Mouse (Mus musculus) gastrocnemius, adult 8-10 months (tissue): Measurements from ENCODE around the gene Paqr6. TPM values are rescaled to one million over a fixed set of nuclear protein-coding genes. Genes with fewer than 3 reads are reported as not detected.

Experiments
- DNase-seq, 2 experiments: peaks; one replicate each; pipeline ENCODE4 v3.0.0; 2022; ENCODE audit warnings: low spot score in 2 of 2
- total RNA-seq, 4 experiments: library from RNA; stranded (reverse); gene quantifications; 2 replicates each; pipeline ENCODE4 v1.2.4; 2022

Paqr6 gene
- total RNA-seq = under 1 TPM; 0.15 to 0.94 (median 0.56) TPM

GRCm38 (mm10) chr3:88364337-88364736, at the start of gene Paqr6:
Paqr6 (plus strand) TSS chr3:88364584.
- DNase-seq = peak; percentile 53 to 66

- peak; percentile 42 to 45 for DNase-seq
Measured at GRCm38 (mm10) chr3:88324951-88325405, 39.4 kb upstream of the Paqr6 start, which contains the start of gene Glmp. Glmp (plus strand) TSS chr3:88325023.

- DNase-seq = no peak
Measured at GRCm38 (mm10) chr3:88328956-88329355, 35.4 kb upstream of the Paqr6 start.

- DNase-seq = no peak
Measured at GRCm38 (mm10) chr3:88331282-88331681, 33.1 kb upstream of the Paqr6 start.

- no peak for DNase-seq
Measured at GRCm38 (mm10) chr3:88334029-88334658, 30.2 kb upstream of the Paqr6 start.

- no peak for DNase-seq
Measured at GRCm38 (mm10) chr3:88334902-88335435, 29.4 kb upstream of the Paqr6 start.

- no peak for DNase-seq
Measured at GRCm38 (mm10) chr3:88335436-88336053, 28.8 kb upstream of the Paqr6 start.

- peak; percentile 92 to 95 for DNase-seq
Measured at GRCm38 (mm10) chr3:88336058-88337013, 28.0 kb upstream of the Paqr6 start, which contains the start of the genes Tmem79 and Smg5. Tmem79 (minus strand) TSS chr3:88336148. Smg5 (plus strand) TSS chr3:88336260.

GRCm38 (mm10) chr3:88337367-88338020, 26.9 kb upstream of the Paqr6 start:
- DNase-seq = no peak

GRCm38 (mm10) chr3:88338316-88338715, 26.1 kb upstream of the Paqr6 start:
- DNase-seq = no peak

- DNase-seq = peak in 1 of 2 experiments; percentile 33
Measured at GRCm38 (mm10) chr3:88339006-88339405, 25.4 kb upstream of the Paqr6 start.

- DNase-seq = no peak
Measured at GRCm38 (mm10) chr3:88350732-88351131, 13.7 kb upstream of the Paqr6 start.

GRCm38 (mm10) chr3:88352907-88353306, 11.5 kb upstream of the Paqr6 start:
- DNase-seq = no peak

GRCm38 (mm10) chr3:88354396-88355165, 9.8 kb upstream of the Paqr6 start:
- no peak for DNase-seq

- DNase-seq = no peak
Measured at GRCm38 (mm10) chr3:88359584-88359983, 4.8 kb upstream of the Paqr6 start.

- no peak for DNase-seq
Measured at GRCm38 (mm10) chr3:88359989-88360388, 4.4 kb upstream of the Paqr6 start.

GRCm38 (mm10) chr3:88361096-88361495, 3.3 kb upstream of the Paqr6 start:
- DNase-seq = no peak

GRCm38 (mm10) chr3:88361612-88362313, 2.6 kb upstream of the Paqr6 start:
- DNase-seq = no peak

- no peak for DNase-seq
Measured at GRCm38 (mm10) chr3:88363700-88364099, 684 bp upstream of the Paqr6 start.
